Mouse (Mus musculus): ENCODE measurements at regions not wholly inside any gene's neighbourhood (a gene's known extent, or its start where the extent isn't known, plus 50 kb on each side); places are given as distances from the start of the nearest gene placed in this dataset.

GRCm38 (mm10) chr3:83553858-83554257, 212.3 kb upstream of the Sfrp2 start:
- no peak for DNase-seq (ENCODE audit: low spot score)

GRCm38 (mm10) chr3:83556788-83557515, 209.2 kb upstream of the Sfrp2 start:
- DNase-seq (ENCODE audit: low spot score): no peak

- no peak for DNase-seq (ENCODE audit: low spot score)
Measured at GRCm38 (mm10) chr3:83562026-83562425, 204.1 kb upstream of the Sfrp2 start.

- DNase-seq (ENCODE audit: low spot score): no peak
Measured at GRCm38 (mm10) chr3:83575526-83575925, 190.6 kb upstream of the Sfrp2 start.

- no peak for DNase-seq (ENCODE audit: low spot score)
Measured at GRCm38 (mm10) chr3:83576155-83576554, 190.0 kb upstream of the Sfrp2 start.

- no peak for DNase-seq (ENCODE audit: low spot score)
Measured at GRCm38 (mm10) chr3:83580766-83581165, 185.4 kb upstream of the Sfrp2 start.

- no peak for DNase-seq (ENCODE audit: low spot score)
Measured at GRCm38 (mm10) chr3:83582256-83582655, 183.9 kb upstream of the Sfrp2 start.

- DNase-seq (ENCODE audit: low spot score): no peak
Measured at GRCm38 (mm10) chr3:83583071-83583672, 182.9 kb upstream of the Sfrp2 start.

- no peak for DNase-seq (ENCODE audit: low spot score)
Measured at GRCm38 (mm10) chr3:83586086-83586485, 180.0 kb upstream of the Sfrp2 start.

- no peak for DNase-seq (ENCODE audit: low spot score)
Measured at GRCm38 (mm10) chr3:83586551-83586950, 179.6 kb upstream of the Sfrp2 start.

GRCm38 (mm10) chr3:83589127-83589526, 177.0 kb upstream of the Sfrp2 start:
- DNase-seq (ENCODE audit: low spot score): no peak

GRCm38 (mm10) chr3:83591206-83591605, 174.9 kb upstream of the Sfrp2 start:
- DNase-seq (ENCODE audit: low spot score): no peak

- no peak for DNase-seq (ENCODE audit: low spot score)
Measured at GRCm38 (mm10) chr3:83593321-83593720, 172.8 kb upstream of the Sfrp2 start.

- DNase-seq (ENCODE audit: low spot score): no peak
Measured at GRCm38 (mm10) chr3:83601506-83601905, 164.6 kb upstream of the Sfrp2 start.

GRCm38 (mm10) chr3:83609095-83609770, 156.9 kb upstream of the Sfrp2 start:
- no peak for DNase-seq (ENCODE audit: low spot score)

GRCm38 (mm10) chr3:83620435-83620834, 145.7 kb upstream of the Sfrp2 start:
- DNase-seq (ENCODE audit: low spot score): no peak

- DNase-seq (ENCODE audit: low spot score): no peak
Measured at GRCm38 (mm10) chr3:83633032-83633431, 133.1 kb upstream of the Sfrp2 start.

GRCm38 (mm10) chr3:83640433-83640832, 125.7 kb upstream of the Sfrp2 start:
- no peak for DNase-seq (ENCODE audit: low spot score)

- no peak for DNase-seq (ENCODE audit: low spot score)
Measured at GRCm38 (mm10) chr3:83663716-83664115, 102.4 kb upstream of the Sfrp2 start.

- no peak for DNase-seq (ENCODE audit: low spot score)
Measured at GRCm38 (mm10) chr3:83676147-83676546, 90.0 kb upstream of the Sfrp2 start.

GRCm38 (mm10) chr3:83686611-83687010, 79.5 kb upstream of the Sfrp2 start:
- no peak for DNase-seq (ENCODE audit: low spot score)

GRCm38 (mm10) chr3:83687503-83687902, 78.6 kb upstream of the Sfrp2 start:
- no peak for DNase-seq (ENCODE audit: low spot score)

Data from urinary bladder, postnatal 14 days (tissue).